Mouse (Mus musculus): Measurements from ENCODE around the gene Max.

DNA sequence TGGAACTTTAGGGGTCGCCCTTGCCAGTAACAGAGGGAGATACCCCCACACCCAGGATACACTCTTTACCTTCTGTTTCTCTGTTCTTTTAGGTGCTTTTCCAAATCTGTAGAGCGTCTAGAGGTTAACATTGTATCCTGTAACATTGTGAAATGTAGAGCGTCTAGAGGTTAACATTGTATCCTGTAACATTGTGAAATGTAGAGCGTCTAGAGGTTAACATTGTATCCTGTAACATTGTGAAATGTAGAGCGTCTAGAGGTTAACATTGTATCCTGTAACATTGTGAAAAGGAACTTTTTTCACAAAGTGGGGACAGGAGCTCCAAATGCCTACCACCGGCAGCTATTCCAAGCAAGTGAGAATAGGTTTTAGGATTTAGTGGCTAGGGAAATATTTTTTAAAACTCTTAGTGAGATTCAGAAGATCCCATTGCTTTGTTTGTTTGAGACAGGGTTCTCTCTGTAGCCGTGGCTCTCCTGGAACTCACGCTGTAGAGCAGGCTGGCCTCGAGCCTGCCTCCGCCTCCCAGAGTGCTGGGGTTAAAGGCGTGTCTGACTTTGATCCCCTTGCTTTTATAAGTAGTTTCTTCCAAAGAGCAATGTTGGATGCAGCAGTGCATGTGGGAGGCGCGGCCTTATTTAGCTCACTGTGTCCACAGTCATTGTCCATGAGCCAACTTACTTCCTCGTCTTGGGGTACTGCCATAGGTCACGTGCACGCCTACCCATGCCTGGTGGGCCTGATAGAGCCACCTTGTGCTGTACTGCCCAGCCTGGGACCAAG lies 68.9 kb downstream of the Max start:
- TF ChIP-seq POLR2A (IDR thresholded peaks at IDR 0.05; ENCODE audit: low read depth, low read length) (no peak), CTCF (IDR thresholded peaks at IDR 0.05; ENCODE audit: borderline replicate concordance, insufficient read depth, low read length) (no peak)
